Mouse (Mus musculus) ES-E14 (cell line): Measurements from ENCODE around the gene Pparg. TPM values are rescaled to one million over a fixed set of nuclear protein-coding genes. Genes with fewer than 3 reads are reported as not detected.

Experiments
- DNase-seq: peaks from one replicate; pipeline ENCODE4 v3.0.0-alpha.2; 2013; ENCODE audit warnings: low read depth, low spot score
- H3K27ac ChIP-seq: 2 replicates; pipeline ENCODE4 v1.5.1; 2012; ENCODE audit warnings: low read depth, mild to moderate bottlenecking, low read length, moderate library complexity, mixed read lengths; ENCODE audit not compliant: poor library complexity, insufficient read depth, severe bottlenecking
- H3K36me3 ChIP-seq: 2 replicates; pipeline ENCODE4 v1.6.1; 2012; ENCODE audit warnings: mild to moderate bottlenecking, low read length, moderate library complexity, mixed read lengths; ENCODE audit not compliant: control insufficient read depth, poor library complexity, insufficient read depth, severe bottlenecking
- H3K4me1 ChIP-seq, 2 experiments: fragments of 150-350 bp in 1 of 2; sonication (generic) in 1 of 2; 2 replicates each; pipeline ENCODE4 v1.6.1; 2012; ENCODE audit warnings: low read length in 2 of 2, mild to moderate bottlenecking in 1 of 2, mixed read lengths in 1 of 2; ENCODE audit not compliant: control insufficient read depth in 2 of 2, insufficient read depth in 2 of 2, poor library complexity in 1 of 2
- H3K4me3 ChIP-seq, 2 experiments: fragments of 150-350 bp in 1 of 2; sonication (generic) in 1 of 2; 2 replicates each; pipeline ENCODE4 v1.5.1; 2012; ENCODE audit warnings: low read length in 2 of 2, low read depth in 1 of 2, mild to moderate bottlenecking in 1 of 2, mixed read lengths in 1 of 2; ENCODE audit not compliant: insufficient read depth in 1 of 2, poor library complexity in 1 of 2, severe bottlenecking in 1 of 2
- H3K9ac ChIP-seq: 2 replicates; pipeline ENCODE4 v1.6.1; 2012; ENCODE audit warnings: low read depth, mild to moderate bottlenecking, low read length, mixed read lengths; ENCODE audit not compliant: poor library complexity, insufficient read depth, severe bottlenecking
- H3K9me3 ChIP-seq: fragments of 150-350 bp; sonication (generic); 2 replicates; pipeline ENCODE4 v1.6.1; 2012; ENCODE audit warnings: low read depth, mild to moderate bottlenecking, low read length; ENCODE audit not compliant: control insufficient read depth, insufficient read depth
- CHD2 ChIP-seq: IDR thresholded peaks from 2 replicates; pipeline ENCODE4 v1.6.1; 2014; ENCODE audit warnings: mild to moderate bottlenecking, low read depth, low read length, inconsistent platforms
- HCFC1 ChIP-seq: IDR thresholded peaks from 2 replicates; pipeline ENCODE4 v1.6.1; 2012; ENCODE audit warnings: low read length, inconsistent platforms, borderline replicate concordance; ENCODE audit not compliant: insufficient read depth
- MAFK ChIP-seq: IDR thresholded peaks from 2 replicates; pipeline ENCODE4 v1.6.1; 2014; ENCODE audit warnings: mild to moderate bottlenecking, low read depth, low read length, inconsistent platforms; ENCODE audit not compliant: insufficient read depth
- ZC3H11A ChIP-seq: IDR thresholded peaks from 2 replicates; pipeline ENCODE4 v1.6.1; 2012; ENCODE audit warnings: low read depth, mild to moderate bottlenecking, inconsistent platforms, low read length, borderline replicate concordance
- ZNF384 ChIP-seq: IDR thresholded peaks from 2 replicates; pipeline ENCODE4 v1.6.1; 2012; ENCODE audit warnings: low read depth, low read length, inconsistent platforms
- in situ Hi-C, 2 experiments: fragments of 600-800 bp; cut with MboI; formaldehyde crosslinking; loops; one replicate each; pipeline ENCODE4 v1.15.1; 2025; ENCODE audit warnings: low sequenced_read_pairs in 2 of 2, inconsistent platforms in 1 of 2; ENCODE audit not compliant: unreplicated experiment in 2 of 2
- total RNA-seq: library from RNA; depleted of rRNA; stranded (reverse); fragments of 300-350 nt; gene quantifications from 2 replicates; pipeline ENCODE4 v1.2.3, GENCODE M21; 2012

Gene Pparg
- total RNA-seq, 1 experiment, result 0.85 TPM

DNA sequence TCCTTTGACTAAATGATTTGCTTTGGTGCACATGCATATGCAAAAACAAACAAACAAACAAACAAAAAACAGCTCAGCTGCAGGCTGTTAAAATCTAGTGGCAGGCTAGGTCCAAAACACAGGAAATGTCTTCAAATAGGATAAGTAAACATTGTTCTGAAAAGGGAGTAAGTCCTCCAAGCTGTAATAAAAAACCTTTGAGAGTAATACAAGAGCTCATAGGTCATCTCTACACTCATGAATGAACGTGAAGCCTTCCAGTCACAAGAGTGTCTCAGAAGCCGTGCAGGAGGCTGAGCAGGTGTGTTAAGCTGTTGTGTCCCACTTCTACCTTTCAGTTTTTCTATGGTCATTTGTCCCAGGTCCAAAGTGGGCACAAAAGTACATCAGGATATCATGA, 102.6 kb downstream of the Pparg start:
- TF ChIP-seq ZC3H11A, result no peak
- no peak for TF ChIP-seq MAFK
- no peak for TF ChIP-seq ZNF384
- Histone ChIP-seq H3K27ac (no peak overlapping the region), H3K4me1 (no peaks in the 10 kb centered on the region), H3K9me3 (no peaks in the 10 kb centered on the region), H3K9ac (no peak overlapping the region), H3K4me3 (no peak overlapping the region), H3K36me3 (no peaks in the 10 kb centered on the region)
- in situ Hi-C loops, result no loop called here
- no peak for DNase-seq

DNA sequence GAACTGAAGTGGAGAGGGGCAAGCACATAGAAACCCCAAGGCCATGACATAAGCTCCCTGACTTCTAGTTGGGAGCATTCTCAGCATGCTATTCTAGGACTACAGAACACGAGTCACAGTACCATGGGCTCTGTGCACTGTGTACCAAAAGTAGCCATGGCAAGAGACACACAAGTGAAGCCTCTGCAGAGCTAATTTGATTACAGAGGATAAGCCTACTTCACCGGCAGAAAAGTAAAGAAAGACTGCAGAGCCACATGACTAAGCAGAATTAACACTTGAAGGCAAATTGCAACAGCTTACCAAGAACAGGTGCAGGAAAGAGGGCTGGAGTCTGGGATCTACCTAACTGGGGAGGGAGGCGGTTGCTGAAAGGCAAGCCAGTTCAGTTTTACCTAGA, 103.9 kb downstream of the Pparg start:
- in situ Hi-C loops, result no loop called here
- H3K9ac ChIP-seq, result no peak overlapping the region
- H3K4me1 ChIP-seq, result no peaks in the 10 kb centered on the region
- no peaks in the 10 kb centered on the region for H3K36me3 ChIP-seq
- no peaks in the 10 kb centered on the region for H3K9me3 ChIP-seq
- H3K4me3 ChIP-seq, result no peak overlapping the region
- no peak for DNase-seq
- TF ChIP-seq ZC3H11A, result no peak
- TF ChIP-seq ZNF384, result no peak
- TF ChIP-seq MAFK, result no peak
- H3K27ac ChIP-seq, result no peak overlapping the region

DNA sequence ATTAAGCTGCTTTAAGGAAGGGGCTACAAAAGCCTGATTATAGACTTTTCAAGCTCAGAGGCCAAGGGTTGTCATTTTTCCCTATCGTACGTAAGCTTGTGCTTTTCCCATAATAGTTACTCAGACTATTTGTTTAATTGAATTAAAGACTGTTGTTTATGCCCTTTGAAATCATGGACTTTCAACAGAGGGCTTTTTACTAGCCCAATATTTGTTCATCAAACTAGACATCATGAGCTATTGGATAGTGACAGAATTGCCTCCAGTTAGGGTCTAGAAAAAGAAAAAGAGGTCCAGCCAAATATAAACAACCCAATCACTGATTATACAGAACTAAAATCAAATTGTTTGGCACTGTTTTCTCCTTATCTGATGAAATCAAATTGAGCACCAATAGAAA, 104.7 kb downstream of the Pparg start:
- TF ChIP-seq MAFK (no peak), ZNF384 (no peak), ZC3H11A (no peak), CHD2 (no peak), HCFC1 (no peak)
- DNase-seq, result no peak
- no peaks in the 10 kb centered on the region for H3K36me3 ChIP-seq
- H3K4me1 ChIP-seq, result no peaks in the 10 kb centered on the region
- no peak overlapping the region for H3K9ac ChIP-seq
- H3K4me3 ChIP-seq, result no peak overlapping the region
- no peaks in the 10 kb centered on the region for H3K9me3 ChIP-seq
- in situ Hi-C loops, result no loop called here
- no peak overlapping the region for H3K27ac ChIP-seq

DNA sequence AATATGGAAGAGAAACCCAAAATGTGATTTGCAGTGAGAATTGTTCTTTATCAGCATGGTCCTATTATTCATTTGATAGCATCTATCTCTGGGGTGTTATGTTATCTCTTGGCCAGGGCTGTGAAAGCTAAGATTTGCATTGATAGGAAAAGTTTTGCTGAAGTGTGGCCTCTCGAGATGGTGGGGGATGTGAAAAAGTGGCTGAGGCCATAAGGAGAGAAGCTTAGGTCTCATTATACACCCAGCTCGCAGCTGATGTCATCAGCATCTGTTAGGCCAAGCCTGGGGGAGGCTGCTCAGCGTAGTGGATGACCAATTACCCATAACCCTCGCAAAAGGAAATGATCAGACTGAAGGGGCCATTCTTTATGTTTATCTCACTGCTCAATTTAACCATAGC, 105.1 kb downstream of the Pparg start:
- no peaks in the 10 kb centered on the region for H3K36me3 ChIP-seq
- H3K9ac ChIP-seq, result no peak overlapping the region
- no peaks in the 10 kb centered on the region for H3K4me1 ChIP-seq
- H3K4me3 ChIP-seq, result no peak overlapping the region
- no peak overlapping the region for H3K27ac ChIP-seq
- TF ChIP-seq CHD2 (no peak), ZC3H11A (no peak), HCFC1 (no peak), MAFK (no peak), ZNF384 (no peak)
- in situ Hi-C loops, result no loop called here
- no peak for DNase-seq
- H3K9me3 ChIP-seq, result no peaks in the 10 kb centered on the region

DNA sequence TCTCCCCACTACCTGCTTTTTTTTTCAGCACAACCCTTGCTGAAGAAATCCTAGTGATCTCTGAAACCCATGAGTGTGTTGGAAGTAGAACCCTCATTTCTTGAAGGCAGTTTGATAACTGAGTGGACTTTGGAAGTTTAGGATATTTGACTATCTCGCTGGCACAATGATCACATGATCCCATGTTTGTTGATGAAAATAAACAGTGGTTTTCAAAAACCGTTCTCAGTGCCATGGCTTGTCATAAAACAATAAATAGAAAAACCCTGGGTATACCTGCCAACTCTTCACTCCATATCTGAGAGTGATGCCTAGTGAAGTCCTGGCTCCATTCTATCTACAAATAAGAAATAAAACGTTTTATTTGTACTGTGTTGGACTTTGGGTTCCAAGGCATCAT, 105.8 kb downstream of the Pparg start:
- no peak for DNase-seq
- TF ChIP-seq MAFK, result no peak
- no peak for TF ChIP-seq CHD2
- TF ChIP-seq ZNF384, result no peak
- no peak for TF ChIP-seq ZC3H11A
- no peak for TF ChIP-seq HCFC1
- no peaks in the 10 kb centered on the region for H3K9me3 ChIP-seq
- no peak overlapping the region for H3K27ac ChIP-seq
- H3K9ac ChIP-seq, result no peak overlapping the region
- no peak overlapping the region for H3K4me3 ChIP-seq
- no peaks in the 10 kb centered on the region for H3K4me1 ChIP-seq
- in situ Hi-C loops, result no loop called here
- H3K36me3 ChIP-seq, result no peaks in the 10 kb centered on the region
